Mouse (Mus musculus): Measurements from ENCODE around the gene Dhrs9.

DNA sequence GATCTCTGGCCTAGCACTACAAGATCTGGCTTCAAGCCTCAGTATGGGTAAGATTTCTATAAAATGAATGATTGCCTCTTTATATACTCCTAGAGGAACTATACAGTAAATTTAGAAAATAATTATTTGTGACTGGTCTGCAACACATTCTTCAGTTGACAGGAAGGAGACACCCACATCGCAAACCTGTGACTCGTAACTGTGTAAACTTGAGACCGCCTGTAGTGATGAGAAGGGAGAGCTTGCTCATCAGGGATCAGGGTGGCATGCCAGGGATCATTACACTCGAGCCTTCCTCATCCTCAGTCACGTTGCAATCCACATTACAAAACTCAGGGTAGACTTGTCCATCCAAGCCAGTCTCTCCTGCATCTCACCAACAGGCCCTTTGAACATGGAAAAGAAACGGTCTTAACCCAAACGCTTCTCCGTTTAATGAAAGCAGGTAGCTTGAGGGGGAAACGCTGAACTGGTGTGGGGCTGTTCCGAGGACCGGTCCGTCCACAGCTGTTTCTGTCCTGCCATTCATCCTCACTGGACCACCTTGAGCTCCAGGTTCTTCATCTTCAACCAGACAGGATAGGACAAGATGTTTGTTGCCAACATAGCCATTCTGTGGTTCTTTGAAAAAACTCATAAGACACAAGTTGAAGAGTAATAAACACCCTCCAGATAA is 16.7 kb downstream of the Dhrs9 start:
- TF ChIP-seq CTCF (IDR thresholded peaks at IDR 0.05; ENCODE audit: borderline replicate concordance, control insufficient read depth, extremely low read depth, insufficient read depth, low read length, poor library complexity) = no peak
- no peak for TF ChIP-seq POLR2A (IDR thresholded peaks at IDR 0.05; ENCODE audit: control insufficient read depth, extremely low read depth, insufficient read depth, low read length, poor library complexity)

Measured in thymus, adult 2 months (tissue).